Mouse (Mus musculus) MEL (cell line): ENCODE results near the gene Gmds. TPM values are rescaled to one million over a fixed set of nuclear protein-coding genes. Genes with fewer than 3 reads are reported as not detected.

Experiments used
- DNase-seq: peaks from one replicate; pipeline ENCODE4 v3.0.0; 2011; ENCODE audit warnings: low read depth, low spot score
- H3K27ac ChIP-seq: 2 replicates; pipeline ENCODE4 v1.5.1; 2012; ENCODE audit warnings: low read depth, mild to moderate bottlenecking, control low read depth, low read length, moderate library complexity; ENCODE audit not compliant: control insufficient read depth
- H3K27me3 ChIP-seq, 2 experiments: fragments of 150-350 bp in 1 of 2; sonication (generic) in 1 of 2; 2 replicates each; pipeline ENCODE4 v1.6.1; 2012; ENCODE audit warnings: low read length in 2 of 2, mild to moderate bottlenecking in 2 of 2, improper control_type of control experiment in 1 of 2, moderate library complexity in 1 of 2; ENCODE audit not compliant: insufficient read depth in 2 of 2, control insufficient read depth in 1 of 2
- H3K36me3 ChIP-seq, 2 experiments: 2 replicates each; pipeline ENCODE4 v1.6.1; 2012 to 2014; ENCODE audit warnings: low read length in 2 of 2, improper control_type of control experiment in 1 of 2, inconsistent platforms in 1 of 2, mild to moderate bottlenecking in 1 of 2; ENCODE audit not compliant: insufficient read depth in 2 of 2, control insufficient read depth in 1 of 2
- H3K4me1 ChIP-seq, 2 experiments: fragments of 150-350 bp in 1 of 2; sonication (generic) in 1 of 2; 2 replicates each; pipeline ENCODE4 v1.6.1; 2012; ENCODE audit warnings: low read length in 2 of 2, improper control_type of control experiment in 1 of 2, mild to moderate bottlenecking in 1 of 2; ENCODE audit not compliant: insufficient read depth in 2 of 2, control insufficient read depth in 1 of 2
- H3K4me3 ChIP-seq, 2 experiments: fragments of 150-350 bp in 1 of 2; sonication (generic) in 1 of 2; 2 replicates each; pipeline ENCODE4 v1.5.1; 2012; ENCODE audit warnings: low read depth in 2 of 2, low read length in 2 of 2, mild to moderate bottlenecking in 2 of 2, moderate library complexity in 2 of 2, control low read depth in 1 of 2, improper control_type of control experiment in 1 of 2; ENCODE audit not compliant: control insufficient read depth in 1 of 2, insufficient read depth in 1 of 2
- H3K79me2 ChIP-seq: 2 replicates; pipeline ENCODE4 v1.6.1; 2012; ENCODE audit warnings: mild to moderate bottlenecking, low read length, moderate library complexity; ENCODE audit not compliant: control insufficient read depth, poor library complexity, insufficient read depth
- H3K9ac ChIP-seq: 2 replicates; pipeline ENCODE4 v1.6.1; 2012; ENCODE audit warnings: low read depth, mild to moderate bottlenecking, control low read depth, low read length, moderate library complexity; ENCODE audit not compliant: control insufficient read depth, poor library complexity, severe bottlenecking
- H3K9me3 ChIP-seq: fragments of 150-350 bp; sonication (generic); replicated peaks from 2 replicates; pipeline ENCODE4 v1.6.1; 2012; ENCODE audit warnings: mild to moderate bottlenecking, low read length, improper control_type of control experiment, moderate library complexity; ENCODE audit not compliant: insufficient read depth
- BHLHE40 ChIP-seq: IDR thresholded peaks from 2 replicates; pipeline ENCODE4 v1.6.1; 2012; ENCODE audit warnings: low read depth, mild to moderate bottlenecking, inconsistent platforms, low read length, improper control_type of control experiment, borderline replicate concordance
- CHD1 ChIP-seq: IDR thresholded peaks from 2 replicates; pipeline ENCODE4 v1.6.1; 2012; ENCODE audit warnings: low read depth, mild to moderate bottlenecking, inconsistent platforms, low read length, improper control_type of control experiment
- CHD2 ChIP-seq: IDR thresholded peaks from 2 replicates; pipeline ENCODE4 v1.6.1; 2011; ENCODE audit warnings: low read length, improper control_type of control experiment
- HCFC1 ChIP-seq: IDR thresholded peaks from 2 replicates; pipeline ENCODE4 v1.6.1; 2012; ENCODE audit warnings: low read depth, mild to moderate bottlenecking, inconsistent platforms, low read length, improper control_type of control experiment, moderate library complexity
- MEF2A ChIP-seq: IDR thresholded peaks from 2 replicates; pipeline ENCODE4 v1.6.1; 2014; ENCODE audit warnings: low read depth, mild to moderate bottlenecking, inconsistent platforms, low read length, improper control_type of control experiment; ENCODE audit not compliant: poor library complexity, insufficient replicate concordance, severe bottlenecking; ENCODE audit errors: extremely low read depth
- MXI1 ChIP-seq: IDR thresholded peaks from 2 replicates; pipeline ENCODE4 v1.6.1; 2011; ENCODE audit warnings: mild to moderate bottlenecking, low read depth, low read length, improper control_type of control experiment
- MYB ChIP-seq: IDR thresholded peaks from 2 replicates; pipeline ENCODE4 v1.6.1; 2011; ENCODE audit warnings: mild to moderate bottlenecking, low read depth, low read length, improper control_type of control experiment
- MYC ChIP-seq: IDR thresholded peaks from 2 replicates; pipeline ENCODE4 v1.6.1; 2011; ENCODE audit warnings: low read depth, mild to moderate bottlenecking, low read length, improper control_type of control experiment, moderate library complexity
- NELFE ChIP-seq: IDR thresholded peaks from 2 replicates; pipeline ENCODE4 v1.6.1; 2011; ENCODE audit warnings: low read depth, low read length, improper control_type of control experiment
- NRF1 ChIP-seq: IDR thresholded peaks from 2 replicates; pipeline ENCODE4 v1.6.1; 2014; ENCODE audit warnings: low read depth, mild to moderate bottlenecking, inconsistent platforms, low read length, improper control_type of control experiment, moderate library complexity; ENCODE audit not compliant: poor library complexity, insufficient read depth, severe bottlenecking
- POLR2AphosphoS2 ChIP-seq: IDR thresholded peaks from 2 replicates; pipeline ENCODE4 v1.6.1; 2011; ENCODE audit warnings: low read length, improper control_type of control experiment
- POLR2AphosphoS5 ChIP-seq: IDR thresholded peaks from 2 replicates; pipeline ENCODE4 v1.6.1; 2012; ENCODE audit warnings: low read depth, borderline replicate concordance, mild to moderate bottlenecking, inconsistent platforms, low read length, moderate library complexity, mixed read lengths
- SMC3 ChIP-seq: IDR thresholded peaks from 2 replicates; pipeline ENCODE4 v1.6.1; 2011; ENCODE audit warnings: low read depth, low read length, improper control_type of control experiment
- TAL1 ChIP-seq: IDR thresholded peaks from 2 replicates; pipeline ENCODE4 v1.6.1; 2012; ENCODE audit warnings: mild to moderate bottlenecking, inconsistent platforms, low read length, moderate library complexity, mixed read lengths
- UBTF ChIP-seq: IDR thresholded peaks from 2 replicates; pipeline ENCODE4 v1.6.1; 2012; ENCODE audit warnings: low read depth, mild to moderate bottlenecking, inconsistent platforms, low read length, improper control_type of control experiment, moderate library complexity, borderline replicate concordance; ENCODE audit not compliant: insufficient read depth
- ZC3H11A ChIP-seq: IDR thresholded peaks from 2 replicates; pipeline ENCODE4 v1.6.1; 2012; ENCODE audit warnings: low read depth, mild to moderate bottlenecking, inconsistent platforms, low read length, improper control_type of control experiment
- polyA plus RNA-seq, 2 experiments: library from polyadenylated mRNA; stranded (reverse) in 1 of 2; unstranded in 1 of 2; fragments of >175 nt in 1 of 2; fragments of >200 nt in 1 of 2; gene quantifications; 2 replicates each; pipeline versions ENCODE4 v1.2.1 to v1.2.4; 2012; ENCODE audit warnings: low replicate concordance in 2 of 2, low read depth in 1 of 2; ENCODE audit not compliant: insufficient read length in 2 of 2, insufficient read depth in 1 of 2, missing spikeins in 1 of 2
- total RNA-seq: library from RNA; depleted of rRNA; stranded (reverse); fragments of 300-350 nt; gene quantifications from 2 replicates; pipeline ENCODE4 v1.2.3, GENCODE M21; 2012

The Gmds gene
- total and polyA plus RNA-seq, 3 experiments, result 17.4 to 32.2 TPM; not detected in 1

GRCm38 (mm10) chr13:31820587-31821017 lies 517.9 kb downstream of the Gmds start:
- no peak overlapping the region for H3K4me3 ChIP-seq
- DNase-seq, result no peak
- H3K27me3 ChIP-seq, result no peaks in the 10 kb centered on the region
- H3K9ac ChIP-seq, result no peak overlapping the region
- H3K4me1 ChIP-seq, result no peaks in the 10 kb centered on the region
- H3K9me3 ChIP-seq, result no peaks in the 10 kb centered on the region
- H3K79me2 ChIP-seq, result no peaks in the 10 kb centered on the region
- H3K27ac ChIP-seq, result no peak overlapping the region
- no peaks in the 10 kb centered on the region for H3K36me3 ChIP-seq
- TF ChIP-seq MYB (no peak), MEF2A (no peak)

DNA sequence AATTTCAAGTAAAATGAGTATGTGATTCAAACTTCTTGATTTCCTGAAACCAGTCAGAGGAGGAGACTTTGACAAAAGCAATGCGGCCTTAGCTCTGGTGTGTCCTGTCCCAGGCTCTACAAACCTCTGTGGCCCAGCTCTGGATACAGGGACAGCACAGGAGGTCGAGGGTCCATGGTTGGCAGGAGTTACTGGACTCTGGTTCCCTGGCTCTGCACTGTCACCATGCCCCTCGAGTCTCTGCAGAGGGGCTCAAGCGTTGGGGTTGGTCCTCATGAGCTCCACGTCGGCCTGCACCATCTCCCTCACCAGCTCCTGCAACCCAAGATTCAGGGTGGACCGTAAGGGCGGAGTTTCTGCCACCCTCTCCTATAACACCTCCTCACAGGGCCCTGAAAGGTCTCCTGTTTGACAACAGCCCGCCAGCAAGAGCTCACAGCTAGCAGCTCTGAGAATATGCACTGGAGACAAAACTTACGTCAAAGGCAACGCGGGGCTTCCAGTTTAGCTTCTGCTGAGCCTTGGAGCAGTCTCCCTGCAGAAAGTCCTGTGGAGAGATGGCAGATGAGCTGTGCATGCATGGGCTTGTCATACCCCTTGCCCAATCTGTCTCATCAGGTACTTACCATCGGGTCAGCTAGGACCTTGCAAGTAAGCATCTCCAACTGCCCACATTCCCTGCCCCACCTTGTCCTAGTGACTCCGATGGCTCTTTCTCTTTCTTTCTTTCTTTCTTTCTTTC lies 518.7 kb downstream of the Gmds start:
- Histone ChIP-seq H3K4me1 (no peaks in the 10 kb centered on the region), H3K27me3 (no peaks in the 10 kb centered on the region), H3K79me2 (no peaks in the 10 kb centered on the region), H3K9ac (no peak overlapping the region), H3K9me3 (no peaks in the 10 kb centered on the region), H3K27ac (no peak overlapping the region), H3K4me3 (no peak overlapping the region), H3K36me3 (no peaks in the 10 kb centered on the region)
- no peak for TF ChIP-seq CHD1
- no peak for TF ChIP-seq CHD2
- no peak for TF ChIP-seq POLR2AphosphoS5
- TF ChIP-seq POLR2AphosphoS2, result no peak
- TF ChIP-seq MYB, result no peak
- no peak for TF ChIP-seq MYC
- TF ChIP-seq BHLHE40, result no peak
- TF ChIP-seq NRF1, result no peak
- TF ChIP-seq ZC3H11A, result no peak
- no peak for DNase-seq

DNA sequence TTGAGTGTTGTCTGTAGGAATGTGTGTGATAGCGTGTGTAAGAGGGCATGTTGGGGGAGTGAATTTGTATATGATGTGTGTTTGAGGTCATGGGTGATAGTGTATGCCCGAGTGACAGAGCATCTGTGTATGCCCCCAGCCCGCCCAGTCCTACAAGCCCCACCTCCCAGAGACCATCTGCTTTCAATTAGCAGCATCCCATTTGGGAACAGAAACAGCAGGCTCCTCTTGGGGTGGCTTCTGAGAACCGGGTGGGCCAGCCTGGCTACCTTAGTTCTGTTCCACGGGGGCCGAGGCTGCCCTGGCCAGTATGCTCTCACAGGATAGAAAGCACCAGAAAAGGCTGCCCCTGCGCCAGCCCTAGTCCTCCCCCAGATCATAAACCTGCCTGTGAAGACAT lies 520.2 kb downstream of the Gmds start:
- Histone ChIP-seq H3K27ac (no peak overlapping the region), H3K79me2 (no peaks in the 10 kb centered on the region), H3K9ac (no peak overlapping the region), H3K4me3 (no peak overlapping the region), H3K4me1 (no peaks in the 10 kb centered on the region), H3K36me3 (no peaks in the 10 kb centered on the region), H3K27me3 (no peaks in the 10 kb centered on the region), H3K9me3 (no peaks in the 10 kb centered on the region)
- DNase-seq, result no peak
- TF ChIP-seq TAL1 (no peak), UBTF (no peak), NELFE (no peak), NRF1 (no peak), SMC3 (no peak), MXI1 (no peak), HCFC1 (no peak)
